In genomic region chr10:95639429-95639828, GRCm38 (mm10) we compare ENCODE assay signal across 27 mouse cellular contexts. TPM values are rescaled to one million over a fixed set of nuclear protein-coding genes. Genes with fewer than 3 reads are reported as not detected.
DNase-seq lines count a peak whose midpoint lies in the region; ATAC-seq and TF ChIP-seq lines count a peak whose summit lies in the region.
"Had no signal": no experiment of that assay in that cellular context is flagged by ENCODE, and none has a peak within 500 bp of the region (broad histone marks: within the 10 kb centered on the region; RNA-seq: fewer than 3 reads in every experiment).

No protein-coding gene starts in this region.

- 38% methylated on average over 5 of the region's 5 CpGs for WGBS in intestine, embryonic 16.5 days
- WGBS in stomach, postnatal 0 days = 49% methylated on average over 5 of the region's 5 CpGs
- 79% methylated on average over 5 of the region's 5 CpGs for WGBS in kidney, adult 2 months

- no peak for TF ChIP-seq EP300 in stomach, postnatal 0 days (optimal IDR thresholded peaks at IDR 0.05)

- peak; percentile 70 for ATAC-seq in intestine, embryonic 16.5 days
- peak; percentile 76 for ATAC-seq in stomach, postnatal 0 days (ENCODE audit: low FRiP score, low TSS enrichment)
- ATAC-seq: CD4-positive, CD25-positive, alpha-beta regulatory T cell, adult 4 months; forebrain, embryonic 13.5 days; forebrain, embryonic 16.5 days; hindbrain, embryonic 16.5 days had no signal

- no peaks in the 10 kb centered on the region for H3K9me3 ChIP-seq in intestine, embryonic 16.5 days (ENCODE audit: control insufficient read depth, low read length)
- no peaks in the 10 kb centered on the region for H3K9me3 ChIP-seq in stomach, postnatal 0 days (ENCODE audit: control insufficient read depth, low read length)
- H3K9me3 ChIP-seq: embryonic facial prominence, embryonic 10.5 days; embryonic facial prominence, embryonic 13.5 days; forebrain, embryonic 13.5 days; heart, embryonic 13.5 days; hindbrain, embryonic 10.5 days; hindbrain, embryonic 13.5 days had no signal

- H3K36me3 ChIP-seq in intestine, embryonic 16.5 days (ENCODE audit: control insufficient read depth, insufficient read depth, low read length) = no peaks in the 10 kb centered on the region
- no peaks in the 10 kb centered on the region for H3K36me3 ChIP-seq in stomach, postnatal 0 days (ENCODE audit: control insufficient read depth, insufficient read depth, low read length)
- H3K36me3 ChIP-seq in kidney, adult 2 months (ENCODE audit: control insufficient read depth, insufficient read depth, low read length) = no peaks in the 10 kb centered on the region
- H3K36me3 ChIP-seq: embryonic facial prominence, embryonic 10.5 days; embryonic facial prominence, embryonic 13.5 days; heart, embryonic 13.5 days; hindbrain, embryonic 10.5 days; hindbrain, embryonic 13.5 days had no signal

- TF ChIP-seq POLR2A in kidney, adult 2 months (IDR thresholded peaks at IDR 0.05; ENCODE audit: low read depth, low read length) = no peak

- H3K27me3 ChIP-seq in intestine, embryonic 16.5 days (replicated peaks; ENCODE audit: control insufficient read depth, insufficient read depth, low read length) = no peaks in the 10 kb centered on the region
- no peaks in the 10 kb centered on the region for H3K27me3 ChIP-seq in stomach, postnatal 0 days (ENCODE audit: control insufficient read depth, insufficient read depth, low read length)
- H3K27me3 ChIP-seq in kidney, adult 2 months (replicated peaks; ENCODE audit: control insufficient read depth, insufficient read depth, low read length) = no peaks in the 10 kb centered on the region
- H3K27me3 ChIP-seq: embryonic facial prominence, embryonic 13.5 days; forebrain, embryonic 13.5 days; heart, embryonic 13.5 days; hindbrain, embryonic 13.5 days had no signal

- no peak overlapping the region for H3K9ac ChIP-seq in intestine, embryonic 16.5 days (ENCODE audit: low read depth, low read length)
- no peak overlapping the region for H3K9ac ChIP-seq in stomach, postnatal 0 days (ENCODE audit: low read length)
- H3K9ac ChIP-seq: embryonic facial prominence, embryonic 13.5 days; forebrain, embryonic 13.5 days; heart, embryonic 13.5 days; hindbrain, embryonic 13.5 days had no signal

- H3K27ac ChIP-seq in intestine, embryonic 16.5 days (ENCODE audit: low read length) = no peak overlapping the region
- no peak overlapping the region for H3K27ac ChIP-seq in stomach, postnatal 0 days (replicated peaks)
- H3K27ac ChIP-seq in kidney, adult 2 months (ENCODE audit: insufficient read depth, low read depth, low read length) = no peak overlapping the region
- H3K27ac ChIP-seq: embryonic facial prominence, embryonic 10.5 days; embryonic facial prominence, embryonic 13.5 days; forebrain, embryonic 13.5 days; gastrocnemius, adult 2 months; heart, embryonic 13.5 days; hindbrain, embryonic 10.5 days; hindbrain, embryonic 13.5 days had no signal

- H3K4me3 ChIP-seq in intestine, embryonic 16.5 days (ENCODE audit: low read length) = no peak overlapping the region
- H3K4me3 ChIP-seq in stomach, postnatal 0 days (ENCODE audit: low read depth, low read length) = no peak overlapping the region
- no peak overlapping the region for H3K4me3 ChIP-seq in kidney, adult 2 months (ENCODE audit: insufficient read depth, low read depth, low read length)
- H3K4me3 ChIP-seq: embryonic facial prominence, embryonic 10.5 days; embryonic facial prominence, embryonic 13.5 days; erythroblast, embryonic 14.5 days; forebrain, embryonic 13.5 days; gastrocnemius, adult 2 months; heart, embryonic 13.5 days; hindbrain, embryonic 10.5 days; hindbrain, embryonic 13.5 days had no signal

- DNase-seq in urinary bladder, postnatal 14 days (ENCODE audit: low spot score) = peak; percentile 21
- DNase-seq in urinary bladder, adult 18-20 months (ENCODE audit: low spot score in 2 of 2) = no peak
- no peak for DNase-seq in stomach, postnatal 0 days (ENCODE audit: low spot score)
- DNase-seq in embryo, embryonic 10 days (ENCODE audit: low spot score) = no peak
- no peak for DNase-seq in kidney, adult 2 months
- DNase-seq: adrenal gland, adult 2 months; adrenal gland, postnatal 14 days; cerebellum, adult 11 months; cerebellum, adult 2 months; cerebellum, adult 9-11 months; cerebellum, postnatal 25 days; embryo, embryonic 11 days; gastrocnemius, adult 2 months; gastrocnemius, postnatal 14 days; heart, adult 18-20 months; heart, postnatal 36 days had no signal

- no peak overlapping the region for H3K4me2 ChIP-seq in intestine, embryonic 16.5 days (ENCODE audit: low read depth, low read length)
- H3K4me2 ChIP-seq in stomach, postnatal 0 days (replicated peaks; ENCODE audit: low read depth) = no peak overlapping the region
- H3K4me2 ChIP-seq: embryonic facial prominence, embryonic 13.5 days; forebrain, embryonic 13.5 days; heart, embryonic 13.5 days; hindbrain, embryonic 13.5 days had no signal

- no peak for TF ChIP-seq CTCF in stomach, postnatal 0 days (IDR thresholded peaks at IDR 0.05; ENCODE audit: low read depth)
- TF ChIP-seq CTCF in kidney, adult 2 months (conservative IDR thresholded peaks at IDR 0.05; ENCODE audit: insufficient read depth, insufficient read length, low read depth, low read length) = no peak

- H3K4me1 ChIP-seq in intestine, embryonic 16.5 days (ENCODE audit: control insufficient read depth, insufficient read depth, low read length) = no peaks in the 10 kb centered on the region
- H3K4me1 ChIP-seq in stomach, postnatal 0 days (replicated peaks; ENCODE audit: control insufficient read depth, insufficient read depth) = no peaks in the 10 kb centered on the region
- H3K4me1 ChIP-seq in kidney, adult 2 months (ENCODE audit: control insufficient read depth, insufficient read depth, low read length) = peaks cover 11% of the 10 kb centered on the region; the same call in 1 of the 2 replicates
- H3K4me1 ChIP-seq: embryonic facial prominence, embryonic 10.5 days; forebrain, embryonic 13.5 days; hindbrain, embryonic 13.5 days had no signal

RNA-seq across cellular contexts. Expression of gene Anapc15-ps, which starts 33.8 kb away (rescaled TPM):
- not detected in 2 replicates for polyA plus RNA-seq in intestine, embryonic 16.5 days (2015; fragmentation: Nextera tagmentation; extraction: Ambion mirVana)
- polyA plus RNA-seq in stomach, postnatal 0 days (2015; fragmentation: Nextera tagmentation; extraction: Ambion mirVana) = not detected in 2 replicates
- not detected in 2 replicates for polyA plus RNA-seq in kidney, adult 2 months (2012; rRNA removed)
- polyA plus RNA-seq: adrenal gland, adult 2 months; CD4-positive, CD25-positive, alpha-beta regulatory T cell, adult 4 months; embryonic facial prominence, embryonic 10.5 days; embryonic facial prominence, embryonic 13.5 days; erythroblast, embryonic 14.5 days; forebrain, embryonic 13.5 days; forebrain, embryonic 16.5 days; heart, embryonic 13.5 days; hindbrain, embryonic 10.5 days; hindbrain, embryonic 13.5 days had no signal
